Mouse (Mus musculus): ENCODE measurements around the gene Ddn.

DNA sequence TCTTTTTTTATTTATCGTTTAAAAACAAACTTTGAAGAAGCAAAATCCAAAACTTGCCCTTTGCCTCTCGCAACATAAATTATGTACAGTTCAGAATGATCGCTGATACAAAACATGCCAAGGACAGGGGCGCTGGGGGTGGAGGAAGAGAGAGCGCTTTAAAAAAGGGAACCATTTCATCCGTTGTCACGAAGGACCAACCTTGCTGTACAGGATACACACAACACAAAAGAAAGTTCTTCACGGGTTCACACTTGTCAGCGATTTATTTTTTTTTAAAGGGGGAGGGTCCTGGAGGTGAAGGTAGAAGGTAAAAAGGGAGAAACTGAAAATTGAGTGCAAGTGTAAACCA is 22.4 kb upstream of the Ddn start:
- no peak for TF ChIP-seq POLR2A (IDR thresholded peaks at IDR 0.05; ENCODE audit: low read depth, low read length)
- no peak for TF ChIP-seq CTCF (IDR thresholded peaks at IDR 0.05; ENCODE audit: extremely low read depth, insufficient read length, insufficient replicate concordance, low read depth, low read length)
